Mouse (Mus musculus) intestine, embryonic 16.5 days (tissue): Measurements from ENCODE around the gene Oma1. TPM values are rescaled to one million over a fixed set of nuclear protein-coding genes. Genes with fewer than 3 reads are reported as not detected.

ENCODE experiments used
- ATAC-seq: fragments of 200-750 bp; cut with Nextera tagmentation; 2 replicates; pipeline ENCODE4 v1.8.0; 2017; ENCODE audit warnings: moderate TSS enrichment, moderate library complexity
- H3K27ac ChIP-seq: fragments of 300-500 bp; sonication (generic); 2 replicates; pipeline ENCODE4 v1.5.1; 2014; ENCODE audit warnings: mild to moderate bottlenecking, low read length
- H3K27me3 ChIP-seq: fragments of 300-500 bp; sonication (generic); replicated peaks from 2 replicates; pipeline ENCODE4 v1.6.1; 2014; ENCODE audit warnings: low read length, control low read depth, mixed read lengths; ENCODE audit not compliant: control insufficient read depth, insufficient read depth
- H3K36me3 ChIP-seq: fragments of 300-500 bp; sonication (generic); 2 replicates; pipeline ENCODE4 v1.6.1; 2014; ENCODE audit warnings: low read length, control low read depth; ENCODE audit not compliant: control insufficient read depth, insufficient read depth
- H3K4me1 ChIP-seq: fragments of 300-500 bp; sonication (generic); 2 replicates; pipeline ENCODE4 v1.6.1; 2014; ENCODE audit warnings: low read length, control low read depth, mixed read lengths; ENCODE audit not compliant: control insufficient read depth, insufficient read depth
- H3K4me2 ChIP-seq: fragments of 300-500 bp; sonication (generic); 2 replicates; pipeline ENCODE4 v1.6.1; 2014; ENCODE audit warnings: low read depth, low read length, control low read depth
- H3K4me3 ChIP-seq: fragments of 300-500 bp; sonication (generic); 2 replicates; pipeline ENCODE4 v1.5.1; 2014; ENCODE audit warnings: mild to moderate bottlenecking, low read length
- H3K9ac ChIP-seq: fragments of 300-500 bp; sonication (generic); 2 replicates; pipeline ENCODE4 v1.6.1; 2014; ENCODE audit warnings: low read depth, low read length
- H3K9me3 ChIP-seq: fragments of 300-500 bp; sonication (generic); 2 replicates; pipeline ENCODE4 v1.6.1; 2016; ENCODE audit warnings: low read length, control low read depth; ENCODE audit not compliant: control insufficient read depth
- WGBS: fragments of 180-500 bp; shearing (Covaris S2); extraction: QIAGEN DNeasy Blood & Tissue Kit; methylation state at CpG from one replicate; pipeline ENCODE4 v1.1.7; 2014; 5-methylcytosine and 5-hydroxymethylcytosine counted together
- polyA plus RNA-seq: library from polyadenylated mRNA; unstranded; fragments of >200 nt; fragmentation: Nextera tagmentation; extraction: Ambion mirVana; gene quantifications from 2 replicates; pipeline ENCODE4 v1.2.1, GENCODE M21; 2015

The Oma1 gene
- polyA plus RNA-seq, result 22.7 and 25.4 TPM in 2 replicates

DNA sequence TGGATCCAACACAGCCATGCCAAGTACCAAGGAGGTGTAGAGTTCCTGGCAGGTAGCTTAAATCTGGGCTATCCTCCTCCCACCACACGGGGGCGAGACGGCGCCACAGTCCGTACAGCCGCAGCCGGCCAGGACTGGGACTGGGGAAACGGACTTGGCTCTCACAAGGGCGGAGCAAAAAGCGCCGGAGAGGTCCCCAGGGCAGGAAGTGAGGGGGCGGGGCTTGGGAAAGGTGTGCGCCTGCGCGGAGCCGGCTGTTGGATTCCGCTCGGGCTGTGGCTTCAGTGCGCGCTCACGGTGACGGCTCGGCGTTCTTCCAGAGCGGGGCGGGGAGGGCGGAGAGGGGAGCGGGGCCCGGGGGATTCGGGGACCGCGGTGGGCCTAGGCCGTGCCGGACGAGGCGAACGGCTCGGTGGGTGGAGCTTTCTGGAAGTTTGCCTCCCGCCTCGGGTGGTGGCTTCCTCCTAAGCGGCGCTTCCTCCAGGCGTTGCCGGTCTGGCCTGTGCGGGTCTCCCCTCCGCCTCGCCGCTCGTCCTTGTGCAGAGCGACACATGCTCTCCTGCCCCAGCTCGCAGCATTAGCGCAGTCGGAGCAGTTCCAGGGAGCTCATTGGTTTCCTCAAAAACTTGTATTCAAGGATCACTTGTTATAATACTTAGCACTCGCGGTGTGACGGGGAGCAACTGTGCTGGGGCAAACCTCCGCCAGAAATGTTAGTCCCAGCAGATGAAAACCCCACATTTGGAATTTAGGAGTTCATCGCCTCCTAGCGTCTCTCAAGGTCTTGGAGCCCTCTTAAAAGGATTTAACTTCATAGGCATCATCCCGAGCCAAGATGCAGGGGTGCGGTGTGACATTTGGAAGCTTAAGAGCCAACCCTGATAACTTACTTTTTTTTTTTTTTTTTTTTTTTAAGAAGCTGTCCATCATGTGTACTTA, at the start of gene Oma1:
Gene Oma1 (plus strand): TSS at position 226 of the 939 bp plus-strand sequence.
- under 1% methylated on average over 61 of the region's 61 CpGs for WGBS
- Histone ChIP-seq H3K27me3 (no peaks in the 10 kb centered on the region), H3K4me2 (peak within 1 kb of the TSS; percentile 59), H3K27ac (peak within 1 kb of the TSS; percentile 97), H3K36me3 (no peaks in the 10 kb centered on the region), H3K9me3 (no peaks in the 10 kb centered on the region), H3K9ac (peak within 1 kb of the TSS; percentile 87), H3K4me3 (peak within 1 kb of the TSS; percentile 69), H3K4me1 (no peaks in the 10 kb centered on the region; the same call in 1 of the 2 replicates)
- peak; percentile 100 for ATAC-seq

DNA sequence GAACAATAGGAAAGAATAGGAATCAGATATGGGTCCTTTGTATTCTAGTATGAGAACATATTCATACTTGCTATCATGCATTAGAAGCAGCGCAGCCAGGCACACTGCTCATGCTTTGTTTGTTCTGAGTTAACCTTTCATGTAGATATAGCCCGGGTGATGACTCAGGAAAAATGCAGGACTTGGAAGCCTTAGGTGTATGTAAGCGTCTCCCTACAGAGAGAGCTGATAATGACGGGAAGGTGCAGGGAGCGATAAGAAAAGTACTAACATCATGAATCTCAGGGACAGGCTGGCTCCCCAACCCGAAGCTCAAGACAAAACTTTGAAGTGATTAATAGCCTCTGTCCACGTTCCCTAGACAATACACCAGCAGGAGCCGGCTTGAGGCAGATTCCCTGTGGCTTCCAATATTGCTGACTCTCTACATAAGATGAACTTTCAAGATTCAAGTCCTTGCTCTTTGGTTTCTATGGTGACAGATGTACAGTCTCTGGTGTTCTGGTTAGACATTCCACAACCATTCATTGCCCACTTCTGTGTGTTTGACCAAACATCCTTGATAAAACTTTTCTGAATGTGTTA, 49.7 kb upstream of the Oma1 start:
- WGBS, result 17% methylated on average over 8 of the region's 8 CpGs
- Histone ChIP-seq H3K27ac (no peak overlapping the region), H3K4me2 (no peak overlapping the region; the same call in 1 of the 2 replicates), H3K9ac (no peak overlapping the region), H3K27me3 (no peaks in the 10 kb centered on the region), H3K36me3 (no peaks in the 10 kb centered on the region), H3K4me3 (no peak overlapping the region), H3K4me1 (peaks cover 7% of the 10 kb centered on the region; the same call in 1 of the 2 replicates), H3K9me3 (no peaks in the 10 kb centered on the region)
- peak; percentile 89 for ATAC-seq

DNA sequence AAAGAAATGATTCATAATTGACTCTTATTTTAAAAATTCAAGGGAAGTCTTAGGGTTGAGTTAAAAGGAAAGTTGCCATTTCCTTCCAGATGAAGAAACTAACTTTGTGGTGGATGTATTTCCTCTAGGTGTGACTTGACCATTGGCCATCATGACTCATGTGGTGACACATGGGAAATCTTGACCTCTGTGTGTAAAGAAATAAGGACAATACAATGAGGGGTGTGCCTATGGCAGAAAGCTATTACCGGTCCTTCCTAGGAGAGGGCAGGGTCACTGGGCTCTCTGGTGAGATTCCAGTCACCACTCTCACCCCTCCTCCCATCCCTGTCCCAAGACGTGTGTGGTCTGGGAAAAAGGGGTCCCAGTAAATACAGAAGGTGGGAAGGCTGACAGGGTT, 48.4 kb upstream of the Oma1 start:
- Histone ChIP-seq H3K36me3 (no peaks in the 10 kb centered on the region), H3K27ac (no peak overlapping the region), H3K27me3 (no peaks in the 10 kb centered on the region), H3K9ac (no peak overlapping the region), H3K4me3 (no peak overlapping the region), H3K4me1 (peaks cover 7% of the 10 kb centered on the region; the same call in 1 of the 2 replicates), H3K4me2 (no peak overlapping the region), H3K9me3 (no peaks in the 10 kb centered on the region)
- no peak for ATAC-seq
- 35% methylated on average over 2 of the region's 2 CpGs for WGBS

DNA sequence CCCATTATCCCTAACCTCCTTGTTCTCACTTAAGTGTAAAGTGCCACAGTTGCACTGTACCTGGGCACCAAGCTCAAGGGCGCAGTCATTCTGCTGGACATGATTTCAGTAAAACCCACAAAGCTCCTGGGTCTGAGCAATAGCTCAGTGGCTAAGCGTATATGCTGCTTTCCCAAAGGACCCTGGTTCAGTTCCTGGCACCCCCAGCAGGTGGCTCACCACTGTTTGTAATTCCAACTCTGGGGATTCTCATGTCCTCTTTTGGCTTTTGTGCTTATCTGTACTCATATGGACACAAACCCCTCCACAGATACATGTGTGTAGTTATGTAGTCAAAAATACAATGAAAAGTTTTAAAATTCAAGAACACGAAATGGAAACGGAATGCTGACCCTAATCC, 44.3 kb upstream of the Oma1 start:
- Histone ChIP-seq H3K36me3 (no peaks in the 10 kb centered on the region), H3K4me1 (no peaks in the 10 kb centered on the region), H3K27me3 (no peaks in the 10 kb centered on the region), H3K9ac (no peak overlapping the region), H3K9me3 (no peaks in the 10 kb centered on the region), H3K4me2 (no peak overlapping the region), H3K4me3 (no peak overlapping the region), H3K27ac (no peak overlapping the region)
- WGBS, result 87% methylated on average over 4 of the region's 4 CpGs
- ATAC-seq, result no peak

DNA sequence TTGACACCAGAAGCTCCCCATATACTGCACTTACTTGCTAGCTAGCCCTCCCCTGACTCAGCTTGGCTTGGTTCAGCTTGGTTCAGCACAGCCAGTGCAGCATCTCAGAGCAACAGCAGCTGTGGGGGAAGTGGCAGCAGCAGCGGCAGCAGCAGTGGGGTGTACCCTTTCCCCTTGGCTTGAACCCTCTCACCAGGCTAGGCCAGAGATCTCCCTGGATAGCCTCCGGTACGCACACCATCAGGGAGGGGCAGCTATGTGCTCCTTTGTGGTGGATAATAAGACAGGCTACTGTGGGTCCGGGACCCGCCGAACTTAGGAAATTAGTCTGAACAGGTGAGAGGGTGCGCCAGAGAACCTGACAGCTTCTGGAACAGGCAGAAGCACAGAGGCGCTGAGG, 40.6 kb upstream of the Oma1 start:
- no peak overlapping the region for H3K27ac ChIP-seq
- H3K4me2 ChIP-seq, result no peak overlapping the region
- H3K4me3 ChIP-seq, result no peak overlapping the region
- no peak for ATAC-seq
- H3K27me3 ChIP-seq, result no peaks in the 10 kb centered on the region
- H3K9me3 ChIP-seq, result no peaks in the 10 kb centered on the region
- H3K9ac ChIP-seq, result no peak overlapping the region
- 74% methylated on average over 6 of the region's 8 CpGs for WGBS
- no peaks in the 10 kb centered on the region for H3K4me1 ChIP-seq
- H3K36me3 ChIP-seq, result no peaks in the 10 kb centered on the region

DNA sequence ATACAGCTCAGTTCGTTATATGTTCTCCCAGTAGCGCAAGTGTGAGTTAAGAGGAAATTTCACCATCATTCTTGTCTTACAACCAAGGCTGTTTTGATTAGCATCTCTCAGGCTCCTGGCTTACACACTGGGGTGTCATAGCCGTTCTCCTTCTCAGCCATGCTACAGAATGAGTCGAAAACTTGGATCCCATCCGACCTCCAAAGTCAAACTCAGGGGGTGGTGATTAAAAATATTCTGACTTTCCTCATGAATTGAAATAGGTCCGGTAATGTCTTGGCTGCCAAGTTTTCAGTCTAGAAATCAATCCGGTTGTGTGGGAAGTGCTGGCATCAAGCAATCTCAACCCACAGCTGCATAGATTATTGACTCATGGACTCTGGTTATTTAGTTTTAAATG, 25.3 kb upstream of the Oma1 start:
- Histone ChIP-seq H3K27ac (no peak overlapping the region), H3K4me2 (no peak overlapping the region), H3K9me3 (no peaks in the 10 kb centered on the region), H3K36me3 (no peaks in the 10 kb centered on the region), H3K4me1 (no peaks in the 10 kb centered on the region), H3K9ac (no peak overlapping the region), H3K4me3 (no peak overlapping the region), H3K27me3 (no peaks in the 10 kb centered on the region)
- ATAC-seq, result no peak
- 88% methylated on average over 7 of the region's 7 CpGs for WGBS

DNA sequence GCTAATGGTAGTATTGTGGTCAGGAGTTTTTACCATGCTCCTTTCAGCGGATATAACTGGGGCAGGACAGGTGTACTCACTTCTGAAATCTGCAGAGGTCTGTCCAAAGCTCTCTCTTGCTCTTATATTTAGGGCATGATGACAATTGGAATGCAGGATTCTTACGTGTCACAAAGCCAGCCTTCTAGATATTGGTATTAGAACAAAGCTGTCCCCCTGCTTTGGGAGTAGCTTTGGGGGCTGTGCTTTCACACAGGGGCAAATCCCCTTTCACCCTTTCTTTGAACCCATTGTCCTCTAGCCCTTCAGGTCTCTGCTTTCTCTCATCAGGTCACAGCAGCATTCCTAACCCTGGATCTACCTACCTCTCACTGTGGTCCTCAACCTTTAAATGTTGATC, 22.8 kb upstream of the Oma1 start, which contains the start of gene 4921539E11Rik:
Gene 4921539E11Rik (minus strand): TSS at position 101 of the 400 bp plus-strand sequence.
- WGBS, result 75% methylated on average over 2 of the region's 2 CpGs
- Histone ChIP-seq H3K4me2 (no peak within 1 kb of the TSS), H3K4me1 (no peaks in the 10 kb centered on the region), H3K4me3 (no peak within 1 kb of the TSS), H3K27me3 (no peaks in the 10 kb centered on the region), H3K9me3 (no peaks in the 10 kb centered on the region), H3K27ac (no peak within 1 kb of the TSS), H3K36me3 (no peaks in the 10 kb centered on the region), H3K9ac (no peak within 1 kb of the TSS)
- no peak for ATAC-seq

DNA sequence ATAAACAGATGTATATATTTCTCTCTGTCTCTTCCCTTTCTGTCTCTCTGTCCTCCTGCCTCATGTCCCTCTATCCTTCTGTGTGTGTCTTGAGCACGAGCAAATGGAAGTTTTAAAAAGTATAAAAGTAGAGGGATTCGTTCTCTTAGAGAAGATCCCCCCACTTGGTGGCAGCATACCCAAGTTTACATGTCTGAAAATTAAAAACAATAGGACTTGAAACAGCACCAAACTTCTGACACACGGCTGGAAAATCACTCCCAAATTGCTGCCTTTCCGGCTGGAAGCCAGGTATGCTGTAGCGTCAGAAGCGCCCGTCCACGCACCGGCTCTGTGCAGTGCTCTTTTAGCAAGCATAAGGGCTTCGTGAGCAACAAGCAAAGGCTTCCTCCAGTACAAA, 14.3 kb upstream of the Oma1 start:
- Histone ChIP-seq H3K4me1 (no peaks in the 10 kb centered on the region), H3K9ac (no peak overlapping the region), H3K9me3 (no peaks in the 10 kb centered on the region), H3K27me3 (no peaks in the 10 kb centered on the region), H3K27ac (no peak overlapping the region), H3K4me2 (no peak overlapping the region), H3K4me3 (no peak overlapping the region), H3K36me3 (no peaks in the 10 kb centered on the region)
- WGBS, result 65% methylated on average over 10 of the region's 10 CpGs
- ATAC-seq, result no peak

DNA sequence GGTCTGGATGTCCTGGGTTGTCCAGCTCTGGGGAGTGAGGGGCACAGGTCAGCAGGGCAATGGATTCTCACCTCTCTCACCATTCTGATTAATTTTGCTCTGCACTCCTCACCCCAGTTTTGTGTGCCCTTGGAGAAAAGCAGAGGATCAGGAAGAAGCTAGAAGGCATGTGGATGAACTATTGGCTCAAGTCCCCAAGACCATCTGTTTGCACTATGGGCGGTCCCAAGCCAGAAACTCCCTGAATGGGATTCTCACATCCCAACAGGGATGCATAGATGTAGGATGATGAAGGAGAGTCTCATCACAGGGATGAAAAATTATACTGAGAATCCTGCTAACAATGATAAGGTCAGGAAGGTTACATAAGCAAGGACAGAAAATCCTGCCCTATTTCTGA, 9.8 kb upstream of the Oma1 start:
- no peak overlapping the region for H3K9ac ChIP-seq
- H3K36me3 ChIP-seq, result no peaks in the 10 kb centered on the region
- no peaks in the 10 kb centered on the region for H3K27me3 ChIP-seq
- no peak overlapping the region for H3K4me3 ChIP-seq
- no peaks in the 10 kb centered on the region for H3K4me1 ChIP-seq
- H3K27ac ChIP-seq, result no peak overlapping the region
- no peaks in the 10 kb centered on the region for H3K9me3 ChIP-seq
- no peak for ATAC-seq
- 67% methylated on average over 1 of the region's 1 CpGs for WGBS
- no peak overlapping the region for H3K4me2 ChIP-seq
